Mouse (Mus musculus): ENCODE data around the gene Grk3.

Grk3 gene

GRCm38 (mm10) chr5:113009183-113009820 lies 6.3 kb downstream of the Grk3 start:
- no peak for DNase-seq (ENCODE audit: low spot score in 2 of 2)

- no peak for DNase-seq (ENCODE audit: low spot score in 2 of 2)
These were observed 7.1 kb downstream of the Grk3 start for GRCm38 (mm10) chr5:113008496-113008895.

- peak; percentile 51 to 60 for DNase-seq (ENCODE audit: low spot score in 2 of 2)
These were observed 8.6 kb downstream of the Grk3 start for GRCm38 (mm10) chr5:113006997-113007396.

- no peak for DNase-seq (ENCODE audit: low spot score in 2 of 2)
These were observed 9.6 kb downstream of the Grk3 start for GRCm38 (mm10) chr5:113005941-113006391.

- DNase-seq (ENCODE audit: low spot score in 2 of 2) = no peak
These were observed 12.7 kb downstream of the Grk3 start for GRCm38 (mm10) chr5:113002821-113003380.

GRCm38 (mm10) chr5:112999227-112999626 lies 16.4 kb downstream of the Grk3 start:
- no peak for DNase-seq (ENCODE audit: low spot score in 2 of 2)

GRCm38 (mm10) chr5:112997516-112998186 lies 17.9 kb downstream of the Grk3 start:
- no peak for DNase-seq (ENCODE audit: low spot score in 2 of 2)

GRCm38 (mm10) chr5:112991245-112991644 lies 24.3 kb downstream of the Grk3 start:
- DNase-seq (ENCODE audit: low spot score in 2 of 2) = no peak

GRCm38 (mm10) chr5:112981931-112982330 lies 33.7 kb downstream of the Grk3 start:
- no peak for DNase-seq (ENCODE audit: low spot score in 2 of 2)

- DNase-seq (ENCODE audit: low spot score in 2 of 2) = no peak
These were observed 35.9 kb downstream of the Grk3 start for GRCm38 (mm10) chr5:112979710-112980109.

- no peak for DNase-seq (ENCODE audit: low spot score in 2 of 2)
These were observed 36.4 kb downstream of the Grk3 start for GRCm38 (mm10) chr5:112979195-112979594.

GRCm38 (mm10) chr5:112977089-112977488 lies 38.5 kb downstream of the Grk3 start:
- DNase-seq (ENCODE audit: low spot score in 2 of 2) = no peak

- DNase-seq (ENCODE audit: low spot score in 2 of 2) = no peak
These were observed 42.0 kb downstream of the Grk3 start for GRCm38 (mm10) chr5:112973596-112973995.

GRCm38 (mm10) chr5:112972297-112972696 lies 43.3 kb downstream of the Grk3 start:
- peak; percentile 76 to 82 for DNase-seq (ENCODE audit: low spot score in 2 of 2)

- no peak for DNase-seq (ENCODE audit: low spot score in 2 of 2)
These were observed 52.1 kb downstream of the Grk3 start for GRCm38 (mm10) chr5:112963495-112963894.

- DNase-seq (ENCODE audit: low spot score in 2 of 2) = no peak
These were observed 53.4 kb downstream of the Grk3 start for GRCm38 (mm10) chr5:112962166-112962565.

GRCm38 (mm10) chr5:112960911-112961310 lies 54.7 kb downstream of the Grk3 start:
- DNase-seq (ENCODE audit: low spot score in 2 of 2) = no peak

GRCm38 (mm10) chr5:112958293-112958692 lies 57.3 kb downstream of the Grk3 start:
- DNase-seq (ENCODE audit: low spot score in 2 of 2) = no peak

- no peak for DNase-seq (ENCODE audit: low spot score in 2 of 2)
These were observed 58.8 kb downstream of the Grk3 start for GRCm38 (mm10) chr5:112956841-112957240.

- no peak for DNase-seq (ENCODE audit: low spot score in 2 of 2)
These were observed 59.2 kb downstream of the Grk3 start for GRCm38 (mm10) chr5:112956368-112956767.

GRCm38 (mm10) chr5:112950847-112951246 lies 64.7 kb downstream of the Grk3 start:
- DNase-seq (ENCODE audit: low spot score in 2 of 2) = peak; percentile 39 to 51

- no peak for DNase-seq (ENCODE audit: low spot score in 2 of 2)
These were observed 69.7 kb downstream of the Grk3 start for GRCm38 (mm10) chr5:112945925-112946324.

GRCm38 (mm10) chr5:112942244-112942643 lies 73.3 kb downstream of the Grk3 start:
- no peak for DNase-seq (ENCODE audit: low spot score in 2 of 2)
